Mouse (Mus musculus) ES-Bruce4 (cell line): ENCODE data around the gene Tmem35b. TPM values are rescaled to one million over a fixed set of nuclear protein-coding genes. Genes with fewer than 3 reads are reported as not detected.

Source experiments
- H3K27ac ChIP-seq: 2 replicates; pipeline ENCODE4 v1.5.1; 2012; ENCODE audit warnings: low read length, inconsistent platforms; ENCODE audit not compliant: insufficient read depth
- H3K27me3 ChIP-seq: 2 replicates; pipeline ENCODE4 v1.6.1; 2012; ENCODE audit warnings: mild to moderate bottlenecking, low read length, inconsistent platforms; ENCODE audit not compliant: control insufficient read depth, poor library complexity, insufficient read depth, severe bottlenecking
- H3K36me3 ChIP-seq: 2 replicates; pipeline ENCODE4 v1.6.1; 2012; ENCODE audit warnings: inconsistent platforms, mild to moderate bottlenecking, low read length, moderate library complexity; ENCODE audit not compliant: control insufficient read depth, poor library complexity, insufficient read depth, severe bottlenecking
- H3K4me1 ChIP-seq: one replicate; pipeline ENCODE4 v1.8.1; 2011; ENCODE audit warnings: low read length; ENCODE audit not compliant: control insufficient read depth, insufficient read depth
- H3K4me3 ChIP-seq: 2 replicates; pipeline ENCODE4 v1.5.1; 2011; ENCODE audit warnings: low read depth, mild to moderate bottlenecking, low read length
- H3K9ac ChIP-seq: 2 replicates; pipeline ENCODE4 v1.6.1; 2012; ENCODE audit warnings: low read depth, mild to moderate bottlenecking, inconsistent platforms; ENCODE audit not compliant: poor library complexity, severe bottlenecking
- H3K9me3 ChIP-seq: replicated peaks from 2 replicates; pipeline ENCODE4 v1.6.1; 2012; ENCODE audit warnings: mild to moderate bottlenecking, low read length, inconsistent platforms; ENCODE audit not compliant: control insufficient read depth, poor library complexity, insufficient read depth, severe bottlenecking
- CTCF ChIP-seq: IDR thresholded peaks from one replicate; pipeline ENCODE4 v1.8.1; 2011; ENCODE audit warnings: low read depth, low read length
- EP300 ChIP-seq: IDR thresholded peaks from 2 replicates; pipeline ENCODE4 v1.6.1; 2011; ENCODE audit warnings: low read depth, low read length; ENCODE audit not compliant: insufficient read depth
- POLR2A ChIP-seq: IDR thresholded peaks from one replicate; pipeline ENCODE4 v1.8.1; 2011; ENCODE audit warnings: low read length; ENCODE audit not compliant: insufficient read depth
- polyA plus RNA-seq: library from polyadenylated mRNA; stranded (reverse); fragments of >200 nt; gene quantifications from 2 replicates; pipeline ENCODE4 v1.2.4, GENCODE M21; 2011; ENCODE audit warnings: low read depth; ENCODE audit not compliant: missing spikeins, insufficient read depth, insufficient read length

Gene Tmem35b
- polyA plus RNA-seq, 1 experiment = 10.0 TPM

DNA sequence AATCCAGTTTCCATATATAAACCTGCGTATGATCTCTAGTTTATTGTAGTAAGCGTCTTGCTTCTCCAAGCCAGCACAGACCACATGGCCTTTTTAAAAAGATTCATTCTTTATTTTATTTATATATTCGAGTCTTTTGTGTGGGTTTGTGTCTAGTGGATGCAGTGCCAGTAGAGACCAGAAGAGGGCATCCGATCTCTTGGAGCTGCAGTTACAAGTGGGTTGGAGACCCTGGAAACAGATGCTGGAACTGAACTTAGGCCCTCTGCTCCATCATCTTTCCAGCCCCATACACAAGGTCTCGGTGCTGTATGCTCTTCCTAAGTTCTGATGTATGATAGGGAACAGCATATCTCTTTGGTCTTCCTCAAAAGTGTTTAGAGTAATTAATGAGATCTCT lies 32.3 kb downstream of the Tmem35b start:
- no peaks in the 10 kb centered on the region for H3K36me3 ChIP-seq
- peak; percentile 59 for TF ChIP-seq CTCF
- TF ChIP-seq POLR2A = no peak
- H3K9ac ChIP-seq = no peak overlapping the region

DNA sequence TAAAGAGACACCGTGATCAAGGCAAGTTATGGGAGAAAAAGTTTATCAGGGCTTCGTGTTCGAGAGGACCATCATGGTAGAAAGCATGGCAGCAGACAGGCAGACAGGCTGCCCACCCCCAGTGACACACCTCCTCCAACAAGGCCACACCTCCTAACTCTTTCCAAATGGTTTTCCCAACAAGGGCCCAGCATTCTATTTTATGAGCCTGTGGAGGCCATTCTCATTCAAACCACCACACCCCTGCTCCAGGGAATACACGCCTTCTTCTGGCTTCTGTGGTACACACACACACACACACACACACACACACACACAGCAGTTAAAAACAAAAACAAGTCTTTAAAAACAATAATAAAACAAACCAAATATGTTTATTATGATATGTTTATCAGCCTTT lies 34.3 kb downstream of the Tmem35b start:
- Histone ChIP-seq H3K36me3 (no peaks in the 10 kb centered on the region), H3K27me3 (no peaks in the 10 kb centered on the region), H3K9me3 (no peaks in the 10 kb centered on the region), H3K4me3 (no peak overlapping the region), H3K4me1 (no peaks in the 10 kb centered on the region), H3K27ac (no peak overlapping the region), H3K9ac (no peak overlapping the region)
- TF ChIP-seq POLR2A (no peak), EP300 (0 out of 2 replicates have a peak, but pooled peaks have one; percentile 31)

More for the DNA sequence above, 32.3 kb downstream of the Tmem35b start:
- Histone ChIP-seq H3K4me1 (no peaks in the 10 kb centered on the region), H3K4me3 (no peak overlapping the region), H3K9me3 (no peaks in the 10 kb centered on the region), H3K27ac (no peak overlapping the region), H3K27me3 (no peaks in the 10 kb centered on the region)

DNA sequence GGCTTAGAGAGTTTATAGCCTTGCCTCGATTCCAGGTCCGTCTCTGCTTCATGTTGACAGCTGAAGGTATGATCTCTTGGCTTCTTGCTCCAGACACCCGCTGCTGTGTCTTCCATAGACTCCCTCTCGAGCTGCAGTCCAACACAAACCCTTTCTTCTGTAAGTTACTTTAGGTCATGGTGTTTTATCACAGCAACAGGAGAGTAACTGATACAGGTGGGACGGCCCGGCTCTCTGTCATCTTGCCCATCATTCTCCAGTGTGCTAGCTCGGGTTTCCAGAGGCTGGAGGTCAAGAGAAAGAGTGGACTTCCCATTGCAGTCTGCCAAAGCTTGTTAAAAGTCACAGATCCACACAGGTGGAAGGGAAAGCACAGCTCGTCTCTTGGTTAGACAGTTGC lies 40.4 kb downstream of the Tmem35b start:
- TF ChIP-seq POLR2A (no peak), EP300 (no peak), CTCF (no peak)
- H3K4me1 ChIP-seq = no peaks in the 10 kb centered on the region
- H3K9ac ChIP-seq = no peak overlapping the region

DNA sequence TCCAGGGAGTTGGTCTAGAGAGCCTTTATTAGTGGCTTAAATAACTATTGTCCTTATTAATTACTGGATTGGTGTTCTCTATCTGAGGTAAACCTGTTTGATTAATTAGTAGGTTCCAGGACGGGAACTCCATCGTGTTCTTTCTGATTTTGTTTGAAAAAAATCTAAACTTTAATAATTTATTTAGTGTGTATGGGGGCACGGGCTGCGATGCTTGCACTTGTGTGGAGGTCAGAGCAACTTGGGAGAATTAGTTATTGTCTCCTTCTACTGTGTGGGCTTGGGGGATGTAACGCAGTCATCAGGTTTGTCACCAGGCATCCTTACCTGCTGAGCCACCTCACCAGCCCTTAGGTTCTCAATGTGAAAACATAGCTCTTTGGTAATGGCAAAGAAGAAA lies 43.6 kb downstream of the Tmem35b start:
- TF ChIP-seq POLR2A (no peak), EP300 (no peak), CTCF (no peak)
- no peaks in the 10 kb centered on the region for H3K9me3 ChIP-seq
- H3K27ac ChIP-seq = no peak overlapping the region
- H3K27me3 ChIP-seq = 0 out of 2 replicates have a peak, but pooled peaks cover 2% of the 10 kb centered on the region
- H3K36me3 ChIP-seq = no peaks in the 10 kb centered on the region
- no peaks in the 10 kb centered on the region for H3K4me1 ChIP-seq
- H3K9ac ChIP-seq = no peak overlapping the region
- H3K4me3 ChIP-seq = no peak overlapping the region

More for the DNA sequence above, 40.4 kb downstream of the Tmem35b start:
- H3K27ac ChIP-seq = no peak overlapping the region
- no peaks in the 10 kb centered on the region for H3K9me3 ChIP-seq
- H3K36me3 ChIP-seq = no peaks in the 10 kb centered on the region
- no peak overlapping the region for H3K4me3 ChIP-seq
- H3K27me3 ChIP-seq = 0 out of 2 replicates have a peak, but pooled peaks cover 2% of the 10 kb centered on the region

DNA sequence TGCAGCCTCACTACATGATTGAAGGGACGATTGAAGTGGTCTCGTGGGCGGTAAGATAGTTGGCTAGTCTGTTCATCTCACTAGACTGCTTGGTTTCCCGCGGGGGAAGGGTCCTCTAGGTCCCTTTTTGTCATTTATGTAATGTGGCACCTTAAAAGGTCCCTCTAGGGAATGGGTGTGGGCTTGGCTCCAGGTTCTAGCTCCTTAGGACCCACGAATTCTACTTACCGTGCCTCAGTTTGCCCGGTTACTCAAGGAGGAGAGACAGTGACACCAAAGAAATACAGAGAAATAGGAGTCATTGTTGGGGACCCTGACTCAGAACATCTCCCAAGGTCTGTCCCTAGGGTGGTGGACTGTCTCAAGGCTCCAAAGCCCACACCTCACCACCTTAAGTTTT lies 44.2 kb downstream of the Tmem35b start:
- Histone ChIP-seq H3K9me3 (no peaks in the 10 kb centered on the region), H3K9ac (peak overlapping the region; percentile 83), H3K36me3 (no peaks in the 10 kb centered on the region), H3K4me3 (peak overlapping the region; percentile 64; the same call in 1 of the 2 replicates), H3K4me1 (no peaks in the 10 kb centered on the region), H3K27me3 (0 out of 2 replicates have a peak, but pooled peaks cover 2% of the 10 kb centered on the region), H3K27ac (no peak overlapping the region)
- TF ChIP-seq POLR2A (no peak), CTCF (no peak), EP300 (no peak)

DNA sequence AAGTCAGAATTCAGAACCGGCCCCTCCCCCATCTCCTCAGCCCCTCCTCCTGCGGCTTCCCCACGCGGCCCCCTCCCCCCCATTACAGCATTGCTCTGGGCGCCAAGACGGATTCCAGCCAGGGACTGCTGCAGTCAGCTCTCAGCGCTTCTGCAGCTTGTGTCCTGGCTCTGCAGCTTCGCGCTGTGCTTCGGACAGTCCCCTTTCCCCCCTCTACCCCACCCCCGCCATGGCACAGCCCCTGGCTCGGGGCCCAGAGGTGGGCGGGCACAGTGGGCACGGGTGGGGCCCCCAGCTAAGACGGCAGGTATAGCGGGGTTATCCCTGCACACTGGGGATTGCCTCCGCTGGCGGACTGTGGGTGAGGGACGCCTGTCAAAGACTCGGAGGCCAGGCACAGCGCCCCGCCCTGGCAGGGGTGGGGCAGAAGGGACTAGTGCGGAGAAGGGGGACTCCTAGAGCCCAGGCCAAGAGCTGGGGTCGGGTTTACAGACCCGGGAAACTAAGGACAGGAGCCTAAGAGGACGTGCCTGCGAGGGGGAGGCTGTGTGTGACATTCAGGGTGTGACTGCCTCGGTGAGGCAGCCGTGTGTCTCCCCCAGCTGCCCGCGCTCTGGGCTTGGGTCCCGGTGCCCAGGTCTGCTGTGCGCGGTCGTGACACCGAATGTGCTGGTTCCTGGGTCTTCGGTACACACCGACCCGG lies 44.9 kb downstream of the Tmem35b start:
- H3K27me3 ChIP-seq = no peaks in the 10 kb centered on the region
- H3K4me3 ChIP-seq = peak overlapping the region; percentile 64
- TF ChIP-seq CTCF = no peak
- no peak for TF ChIP-seq EP300
- TF ChIP-seq POLR2A = no peak
- H3K4me1 ChIP-seq = no peaks in the 10 kb centered on the region
- no peaks in the 10 kb centered on the region for H3K36me3 ChIP-seq
- no peaks in the 10 kb centered on the region for H3K9me3 ChIP-seq
- peak overlapping the region; percentile 83 for H3K9ac ChIP-seq
- H3K27ac ChIP-seq = no peak overlapping the region
